20 mouse cellular contexts compared by ENCODE assay signal in the genomic region with DNA sequence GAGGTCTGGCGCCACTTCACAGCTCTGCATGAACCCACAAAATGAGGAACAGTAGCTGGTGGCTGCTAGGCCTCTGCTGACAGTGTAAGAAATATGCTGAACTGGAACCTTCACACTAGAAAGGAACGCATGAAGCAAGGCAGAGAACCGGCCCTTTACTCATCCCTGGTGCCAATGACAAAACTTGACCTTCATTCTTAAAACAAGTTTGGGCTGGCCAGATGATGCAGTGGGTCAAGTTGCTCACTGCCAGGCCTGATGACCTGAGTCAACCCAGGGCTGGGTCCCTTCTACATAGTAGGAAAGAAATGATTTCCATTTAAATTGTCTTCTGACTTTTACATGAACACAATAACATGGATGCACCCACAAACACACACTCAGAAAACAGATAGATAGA.
A peak's percentile ranks its signal among the peaks of the same experiment; 100 is the strongest.
DNase-seq lines count a peak whose midpoint lies in the region; ATAC-seq and TF ChIP-seq lines count a peak whose summit lies in the region.
"Had no signal": no experiment of that assay in that cellular context is flagged by ENCODE, and none has a peak within 500 bp of the region (broad histone marks: within the 10 kb centered on the region; RNA-seq: fewer than 3 reads in every experiment).

No protein-coding gene starts in this region.

- peaks cover 6% of the 10 kb centered on the region; the same call in 1 of the 2 replicates for H3K4me1 ChIP-seq in lung, embryonic 14.5 days (ENCODE audit: insufficient read depth)
- H3K4me1 ChIP-seq in stomach, embryonic 16.5 days (ENCODE audit: control insufficient read depth, insufficient read depth, low read length), result peaks cover 13% of the 10 kb centered on the region
- H3K4me1 ChIP-seq: heart, embryonic 13.5 days had no signal

- no peaks in the 10 kb centered on the region for H3K9me3 ChIP-seq in lung, embryonic 14.5 days (ENCODE audit: low read depth, low read length)
- H3K9me3 ChIP-seq in stomach, embryonic 16.5 days (replicated peaks; ENCODE audit: control insufficient read depth, low read length), result no peaks in the 10 kb centered on the region
- H3K9me3 ChIP-seq: embryonic facial prominence, embryonic 13.5 days; forebrain, embryonic 12.5 days; heart, embryonic 13.5 days; hindbrain, embryonic 12.5 days had no signal

- TF ChIP-seq CTCF in lung, embryonic 14.5 days (IDR thresholded peaks at IDR 0.05; ENCODE audit: low read depth), result no peak

- H3K27ac ChIP-seq in lung, embryonic 14.5 days (ENCODE audit: low read depth), result peak overlapping the region; percentile 68
- H3K27ac ChIP-seq in stomach, embryonic 16.5 days (ENCODE audit: low read length), result peak overlapping the region; percentile 82
- H3K27ac ChIP-seq: embryonic facial prominence, embryonic 13.5 days; forebrain, embryonic 12.5 days; gastrocnemius, adult 2 months; heart, embryonic 13.5 days; hindbrain, embryonic 12.5 days had no signal

- no peak for ATAC-seq in lung, embryonic 14.5 days (ENCODE audit: insufficient read depth)
- no peak for ATAC-seq in stomach, embryonic 16.5 days (ENCODE audit: insufficient read depth, low FRiP score)
- ATAC-seq: hindbrain, embryonic 16.5 days; inflammation-experienced regulatory T-cells, adult 6 months had no signal

- 78% methylated on average over 3 of the region's 3 CpGs for WGBS in lung, embryonic 14.5 days
- WGBS in stomach, embryonic 16.5 days, result 82% methylated on average over 3 of the region's 3 CpGs

- H3K36me3 ChIP-seq in lung, embryonic 14.5 days (ENCODE audit: insufficient read depth), result no peaks in the 10 kb centered on the region
- no peaks in the 10 kb centered on the region for H3K36me3 ChIP-seq in stomach, embryonic 16.5 days (ENCODE audit: control insufficient read depth, insufficient read depth, low read length)
- H3K36me3 ChIP-seq: embryonic facial prominence, embryonic 13.5 days; forebrain, embryonic 12.5 days; heart, embryonic 13.5 days; hindbrain, embryonic 12.5 days had no signal

- H3K4me2 ChIP-seq in lung, embryonic 14.5 days, result no peak overlapping the region
- H3K4me2 ChIP-seq in stomach, embryonic 16.5 days (ENCODE audit: low read depth, low read length), result no peak overlapping the region
- H3K4me2 ChIP-seq: embryonic facial prominence, embryonic 13.5 days; forebrain, embryonic 12.5 days; heart, embryonic 13.5 days; hindbrain, embryonic 12.5 days had no signal

- H3K27me3 ChIP-seq in lung, embryonic 14.5 days (ENCODE audit: insufficient read depth, low read length), result no peaks in the 10 kb centered on the region
- no peaks in the 10 kb centered on the region for H3K27me3 ChIP-seq in stomach, embryonic 16.5 days (ENCODE audit: control insufficient read depth, insufficient read depth, low read length)
- H3K27me3 ChIP-seq: CH12.LX; forebrain, embryonic 12.5 days; heart, embryonic 13.5 days; hindbrain, embryonic 12.5 days had no signal

- H3K9ac ChIP-seq in lung, embryonic 14.5 days, result no peak overlapping the region
- H3K9ac ChIP-seq in stomach, embryonic 16.5 days (ENCODE audit: low read length), result no peak overlapping the region
- H3K9ac ChIP-seq: embryonic facial prominence, embryonic 13.5 days; forebrain, embryonic 12.5 days; forebrain, postnatal 0 days; heart, embryonic 13.5 days; hindbrain, embryonic 12.5 days had no signal

- no peak for DNase-seq in lung, embryonic 14.5 days
- no peak for DNase-seq in lung, adult 18-20 months
- DNase-seq in adrenal gland, adult 2 months, result peak; percentile 82
- peak; percentile 41 for DNase-seq in adrenal gland, postnatal 10 days
- DNase-seq in Muller cell, postnatal 12 days (ENCODE audit: inconsistent ontology term), result no peak
- DNase-seq: cerebellum, adult 18-20 months; cerebellum, adult 9-11 months; cerebellum, postnatal 36 days; gastrocnemius, adult 2 months; gastrocnemius, postnatal 25 days; heart, postnatal 4 days had no signal

- no peak overlapping the region for H3K4me3 ChIP-seq in lung, embryonic 14.5 days (ENCODE audit: low read depth, low read length)
- H3K4me3 ChIP-seq in stomach, embryonic 16.5 days (replicated peaks; ENCODE audit: low read length), result no peak overlapping the region
- H3K4me3 ChIP-seq: embryonic facial prominence, embryonic 13.5 days; forebrain, embryonic 12.5 days; gastrocnemius, adult 2 months; heart, embryonic 13.5 days; hindbrain, embryonic 12.5 days had no signal

Comparison
In these comparisons a context has a peak if more than half of its experiments do, and no peak if none do; other contexts are left out.
1. DNase-seq: peak in adrenal gland, adult 2 months (single experiment) and adrenal gland, postnatal 10 days (single experiment); none in lung, embryonic 14.5 days (single experiment), lung, adult 18-20 months (0 of 2) and Muller cell, postnatal 12 days (single experiment).